Mouse (Mus musculus) urinary bladder, postnatal 10 days (tissue): Measurements from ENCODE around the gene Kncn.

Experiments
- DNase-seq: peaks from one replicate; pipeline ENCODE4 v3.0.0; 2022; ENCODE audit warnings: low spot score

Gene Kncn

GRCm38 (mm10) chr4:115937061-115937976 is 53.1 kb downstream of the Kncn start:
- no peak for DNase-seq

DNA sequence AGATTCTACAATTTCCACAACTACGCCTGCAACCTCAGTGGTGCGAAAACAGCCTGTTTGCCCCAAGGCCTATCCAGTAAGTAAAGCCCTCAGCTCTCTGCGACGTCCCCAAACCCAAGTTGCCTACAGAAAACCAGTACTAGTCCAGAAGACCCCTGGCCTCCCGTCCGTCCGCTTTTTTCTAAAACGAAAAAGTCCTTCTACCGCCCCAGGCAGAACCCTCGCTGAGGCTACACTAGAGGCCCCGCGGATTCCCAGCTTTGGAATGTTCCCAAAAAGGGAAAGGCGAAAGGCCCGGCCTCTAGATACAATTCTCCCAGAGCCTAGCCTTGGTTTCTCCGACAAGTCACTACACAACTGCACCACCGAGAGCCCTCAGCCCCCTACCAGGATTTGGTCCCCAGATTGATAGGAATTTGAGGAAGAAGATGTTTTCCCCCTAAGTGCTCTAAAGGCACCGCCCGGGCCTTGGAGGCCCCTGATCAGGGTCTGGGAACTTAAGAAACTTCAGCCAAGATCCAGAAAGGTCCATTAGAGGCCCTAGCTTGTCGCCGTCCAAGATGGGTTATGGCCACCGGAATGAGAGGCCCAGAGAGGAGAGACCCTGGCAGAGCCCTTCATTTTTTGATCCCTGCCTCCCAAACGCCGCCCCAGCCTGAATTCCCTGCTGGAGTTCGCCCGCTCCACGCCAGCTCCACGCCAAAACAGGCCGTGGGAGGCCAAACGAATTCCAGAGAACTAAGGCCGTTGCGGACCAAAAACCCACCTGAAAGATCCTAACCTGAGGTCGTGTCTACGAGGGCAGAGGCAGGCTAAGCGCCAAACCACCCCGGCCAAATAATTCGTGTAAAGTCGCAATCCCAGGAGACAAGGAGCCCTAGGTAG is 54.3 kb downstream of the Kncn start:
- DNase-seq = no peak
